Mouse (Mus musculus) intestine, postnatal 0 days (tissue): ENCODE measurements around the gene Hint1. TPM values are rescaled to one million over a fixed set of nuclear protein-coding genes. Genes with fewer than 3 reads are reported as not detected.

Experiments used
- ATAC-seq: fragments of 200-750 bp; cut with Nextera tagmentation; 2 replicates; pipeline ENCODE4 v1.8.0; 2017; ENCODE audit warnings: mild to moderate bottlenecking, moderate TSS enrichment, moderate library complexity
- H3K27ac ChIP-seq: fragments of 300-500 bp; sonication (generic); 2 replicates; pipeline ENCODE4 v1.5.1; 2014; ENCODE audit warnings: mild to moderate bottlenecking, low read depth, low read length, moderate library complexity
- H3K27me3 ChIP-seq: fragments of 300-500 bp; sonication (generic); replicated peaks from 2 replicates; pipeline ENCODE4 v1.6.1; 2014; ENCODE audit warnings: low read length, mixed read lengths; ENCODE audit not compliant: control insufficient read depth, insufficient read depth
- H3K36me3 ChIP-seq: fragments of 300-500 bp; sonication (generic); 2 replicates; pipeline ENCODE4 v1.6.1; 2014; ENCODE audit warnings: mild to moderate bottlenecking, moderate library complexity; ENCODE audit not compliant: control insufficient read depth, insufficient read depth
- H3K4me1 ChIP-seq: fragments of 300-500 bp; sonication (generic); replicated peaks from 2 replicates; pipeline ENCODE4 v1.6.1; 2014; ENCODE audit warnings: antibody characterized with exemption, low read length, mixed read lengths; ENCODE audit not compliant: control insufficient read depth, insufficient read depth
- H3K4me2 ChIP-seq: fragments of 300-500 bp; sonication (generic); replicated peaks from 2 replicates; pipeline ENCODE4 v1.6.1; 2014; ENCODE audit warnings: low read depth, mild to moderate bottlenecking, moderate library complexity
- H3K4me3 ChIP-seq: fragments of 300-500 bp; sonication (generic); 2 replicates; pipeline ENCODE4 v1.5.1; 2014; ENCODE audit warnings: low read depth, low read length
- H3K9ac ChIP-seq: fragments of 300-500 bp; sonication (generic); 2 replicates; pipeline ENCODE4 v1.6.1; 2014; ENCODE audit warnings: mild to moderate bottlenecking, low read depth, low read length
- H3K9me3 ChIP-seq: fragments of 300-500 bp; sonication (generic); 2 replicates; pipeline ENCODE4 v1.6.1; 2016; ENCODE audit warnings: mixed run types; ENCODE audit not compliant: control insufficient read depth
- CTCF ChIP-seq: sonication (generic); IDR thresholded peaks from 2 replicates; pipeline ENCODE4 v1.5.1; 2016; ENCODE audit warnings: low read depth, mild to moderate bottlenecking, control low read depth, antibody characterized with exemption, moderate library complexity
- WGBS: fragments of 180-500 bp; shearing (Covaris S2); extraction: QIAGEN DNeasy Blood & Tissue Kit; methylation state at CpG from one replicate; pipeline ENCODE4 v1.1.7; 2014; 5-methylcytosine and 5-hydroxymethylcytosine counted together
- polyA plus RNA-seq: library from polyadenylated mRNA; unstranded; fragments of >200 nt; fragmentation: Nextera tagmentation; extraction: Ambion mirVana; gene quantifications from 2 replicates; pipeline ENCODE4 v1.2.1, GENCODE M21; 2015

Hint1 gene
- polyA plus RNA-seq, 1 experiment from 2014 or later = 1,016 TPM

GRCm38 (mm10) chr11:54879434-54879833, 13.3 kb downstream of the Hint1 start:
- ATAC-seq = peak; percentile 39; the same call in 1 of the 2 replicates
- Histone ChIP-seq H3K36me3 (0 out of 2 replicates have a peak, but pooled peaks cover under 1% of the 10 kb centered on the region), H3K4me3 (no peak overlapping the region), H3K27ac (no peak overlapping the region; the same call in 1 of the 2 replicates), H3K9ac (no peak overlapping the region), H3K4me1 (no peaks in the 10 kb centered on the region), H3K27me3 (no peaks in the 10 kb centered on the region), H3K9me3 (no peaks in the 10 kb centered on the region), H3K4me2 (no peak overlapping the region)
- peak; percentile 97 for TF ChIP-seq CTCF
- 20% methylated on average over 4 of the region's 4 CpGs for WGBS

GRCm38 (mm10) chr11:54879922-54880321, 13.7 kb downstream of the Hint1 start:
- Histone ChIP-seq H3K4me2 (no peak overlapping the region), H3K4me3 (no peak overlapping the region), H3K4me1 (no peaks in the 10 kb centered on the region), H3K36me3 (no peaks in the 10 kb centered on the region), H3K9me3 (no peaks in the 10 kb centered on the region), H3K9ac (no peak overlapping the region), H3K27ac (no peak overlapping the region; the same call in 1 of the 2 replicates), H3K27me3 (no peaks in the 10 kb centered on the region)
- ATAC-seq = peak; percentile 36; the same call in 1 of the 2 replicates
- TF ChIP-seq CTCF = no peak
- WGBS = 44% methylated on average over 10 of the region's 10 CpGs

DNA sequence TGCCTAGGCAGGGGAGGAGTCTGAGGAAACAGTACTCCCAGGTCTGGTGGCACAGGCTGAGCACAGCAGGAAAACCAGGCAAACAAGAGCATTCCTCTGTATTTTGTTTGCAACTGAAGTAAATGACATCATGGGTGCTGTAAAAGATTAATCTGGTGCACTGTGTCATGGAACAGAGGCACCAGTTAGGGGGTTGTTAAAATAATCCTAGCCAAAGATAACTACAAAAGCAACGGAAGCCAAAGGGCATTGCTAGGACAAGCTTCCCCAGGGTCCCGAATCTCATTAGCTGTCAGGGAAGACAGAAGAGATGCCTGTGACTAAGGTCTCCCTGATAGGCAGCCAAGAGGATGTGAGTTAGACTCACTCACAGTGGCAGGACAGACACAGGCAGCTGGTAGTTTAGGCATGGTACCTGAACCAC, 14.9 kb downstream of the Hint1 start:
- Histone ChIP-seq H3K9ac (no peak overlapping the region), H3K4me3 (no peak overlapping the region), H3K27ac (peak overlapping the region; percentile 36; the same call in 1 of the 2 replicates), H3K9me3 (no peaks in the 10 kb centered on the region), H3K4me1 (no peaks in the 10 kb centered on the region), H3K27me3 (no peaks in the 10 kb centered on the region), H3K4me2 (no peak overlapping the region), H3K36me3 (no peaks in the 10 kb centered on the region)
- TF ChIP-seq CTCF = no peak
- 5% methylated on average over 2 of the region's 2 CpGs for WGBS
- ATAC-seq = peak; percentile 53; the same call in 1 of the 2 replicates

DNA sequence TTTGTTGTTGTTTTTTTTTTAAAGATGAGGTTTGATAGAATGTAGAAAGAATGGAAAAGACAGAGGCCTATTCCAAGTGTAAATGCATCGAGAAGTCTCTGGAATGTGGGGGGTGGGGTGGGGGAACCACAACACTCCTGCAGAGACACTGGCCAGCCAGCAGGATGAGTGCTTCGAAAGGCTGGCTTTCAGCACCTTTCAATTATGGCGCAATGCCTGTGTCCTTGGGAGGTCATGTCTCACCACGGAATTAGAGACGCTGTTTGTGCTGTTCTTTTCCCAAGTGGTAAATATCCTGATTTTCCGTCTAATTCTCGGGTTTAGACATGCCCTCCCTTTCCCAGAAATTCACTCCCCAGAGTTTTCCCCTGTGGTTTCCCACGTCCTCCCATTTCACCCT, 16.5 kb downstream of the Hint1 start:
- no peak overlapping the region for H3K9ac ChIP-seq
- no peak overlapping the region for H3K4me2 ChIP-seq
- WGBS = 46% methylated on average over 8 of the region's 8 CpGs
- no peaks in the 10 kb centered on the region for H3K9me3 ChIP-seq
- no peaks in the 10 kb centered on the region for H3K27me3 ChIP-seq
- no peaks in the 10 kb centered on the region for H3K36me3 ChIP-seq
- H3K27ac ChIP-seq = no peak overlapping the region
- TF ChIP-seq CTCF = peak; percentile 51
- ATAC-seq = no peak
- no peaks in the 10 kb centered on the region for H3K4me1 ChIP-seq
- no peak overlapping the region for H3K4me3 ChIP-seq

DNA sequence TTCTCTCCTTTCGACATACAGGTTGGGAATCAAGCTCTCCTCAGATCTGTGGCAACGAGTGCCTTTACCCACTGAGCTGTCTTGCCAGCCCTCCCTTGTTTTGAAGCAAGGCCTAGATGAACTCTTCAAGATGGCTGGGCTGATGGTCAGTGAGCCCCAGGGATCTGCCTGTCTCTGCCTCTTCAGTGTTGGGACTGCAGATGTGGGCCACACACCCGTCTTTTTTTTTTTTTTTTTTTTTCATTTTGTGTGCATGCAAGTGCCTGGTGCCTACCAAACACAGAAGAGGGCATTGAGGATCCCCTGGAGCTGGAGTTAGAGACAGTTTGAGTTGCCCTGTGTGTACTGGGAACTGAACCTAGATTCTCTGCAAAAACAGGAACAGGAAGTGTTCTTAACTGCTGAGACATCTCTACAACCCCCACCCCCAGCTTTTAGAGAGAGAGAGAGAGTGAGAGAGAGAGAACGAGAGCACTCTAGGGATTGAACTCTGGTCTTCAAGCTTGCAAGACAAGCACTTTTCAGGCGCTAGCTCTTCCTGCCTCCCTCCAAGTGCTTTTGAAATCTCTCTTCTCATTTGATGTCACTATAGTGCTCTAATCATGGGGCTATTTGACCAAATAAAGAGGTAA, 18.1 kb downstream of the Hint1 start:
- Histone ChIP-seq H3K4me1 (no peaks in the 10 kb centered on the region), H3K4me3 (no peak overlapping the region), H3K27me3 (no peaks in the 10 kb centered on the region), H3K36me3 (no peaks in the 10 kb centered on the region), H3K9ac (no peak overlapping the region), H3K4me2 (no peak overlapping the region), H3K27ac (peak overlapping the region; percentile 61), H3K9me3 (no peaks in the 10 kb centered on the region)
- no peak for ATAC-seq
- 61% methylated on average over 5 of the region's 5 CpGs for WGBS
- no peak for TF ChIP-seq CTCF

DNA sequence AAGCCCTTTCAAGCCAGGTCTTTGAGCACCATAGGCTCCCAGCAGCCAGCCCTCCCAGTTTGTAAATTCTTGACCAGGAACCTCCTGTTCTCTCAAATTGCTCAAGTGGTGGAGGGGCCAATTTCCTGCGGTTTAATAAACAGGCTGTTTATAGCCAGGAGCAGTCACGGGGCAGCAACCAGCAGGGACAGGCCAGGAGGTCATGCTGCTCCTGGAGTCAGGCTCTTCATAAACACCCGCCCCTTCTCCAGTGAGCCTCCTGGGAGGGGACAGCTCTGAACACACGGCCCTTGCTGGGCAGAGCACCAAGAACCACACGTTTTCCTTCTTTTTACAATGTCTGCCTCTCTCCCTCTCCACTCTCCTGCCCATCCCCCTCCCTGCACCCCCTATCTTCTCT, 18.8 kb downstream of the Hint1 start:
- peak; percentile 46 for ATAC-seq
- Histone ChIP-seq H3K4me3 (no peak overlapping the region), H3K27me3 (no peaks in the 10 kb centered on the region), H3K9ac (no peak overlapping the region), H3K27ac (peak overlapping the region; percentile 61), H3K4me1 (no peaks in the 10 kb centered on the region), H3K4me2 (no peak overlapping the region), H3K9me3 (no peaks in the 10 kb centered on the region), H3K36me3 (no peaks in the 10 kb centered on the region)
- no peak for TF ChIP-seq CTCF
- 19% methylated on average over 5 of the region's 5 CpGs for WGBS
